Mouse (Mus musculus): Measurements from ENCODE around the gene Olfr643. TPM values are rescaled to one million over a fixed set of nuclear protein-coding genes. Genes with fewer than 3 reads are reported as not detected.

The Olfr643 gene
- total RNA-seq, 2 experiments from 2014 or later: not detected

- no peak for TF ChIP-seq CTCF (conservative IDR thresholded peaks at IDR 0.05)
- no peak within 1 kb of the TSS for H3K27ac ChIP-seq
- DNase-seq (ENCODE audit: low spot score in 2 of 2): no peak
- no peak within 1 kb of the TSS for H3K4me3 ChIP-seq
Measured at GRCm38 (mm10) chr7:104071769-104072168, 65.4 kb downstream of the Olfr643 start, which contains the start of gene Olfr644. TSS of gene Olfr644 (minus strand) at chr7:104071869.

- no peak for TF ChIP-seq CTCF (conservative IDR thresholded peaks at IDR 0.05)
- Histone ChIP-seq H3K27ac (no peak within 1 kb of the TSS), H3K4me3 (no peak within 1 kb of the TSS)
- no peak for DNase-seq (ENCODE audit: low spot score in 2 of 2)
Measured at GRCm38 (mm10) chr7:104061345-104061744, 75.9 kb downstream of the Olfr643 start, which contains the start of gene 4930516K23Rik. TSS of gene 4930516K23Rik (minus strand) at chr7:104061445.

GRCm38 (mm10) chr7:104059215-104059614 is 78.0 kb downstream of the Olfr643 start:
- Histone ChIP-seq H3K27ac (no peak overlapping the region), H3K4me3 (no peak overlapping the region)
- no peak for DNase-seq (ENCODE audit: low spot score in 2 of 2)
- no peak for TF ChIP-seq CTCF (conservative IDR thresholded peaks at IDR 0.05)

GRCm38 (mm10) chr7:104052566-104052965 is 84.6 kb downstream of the Olfr643 start, which contains the start of gene Olfr642:
TSS of gene Olfr642 (minus strand) at chr7:104052666.
- TF ChIP-seq CTCF (conservative IDR thresholded peaks at IDR 0.05): no peak
- Histone ChIP-seq H3K27ac (no peak within 1 kb of the TSS), H3K4me3 (no peak within 1 kb of the TSS)
- DNase-seq (ENCODE audit: low spot score in 2 of 2): no peak

- DNase-seq (ENCODE audit: low spot score in 2 of 2): no peak
- TF ChIP-seq CTCF (conservative IDR thresholded peaks at IDR 0.05): no peak
- H3K4me3 ChIP-seq: no peak overlapping the region
- H3K27ac ChIP-seq: no peak overlapping the region
Measured at GRCm38 (mm10) chr7:104050745-104051144, 86.5 kb downstream of the Olfr643 start.

GRCm38 (mm10) chr7:104035145-104035544 is 102.1 kb downstream of the Olfr643 start, which contains the start of gene Olfr641:
TSS of gene Olfr641 (plus strand) at chr7:104035445.
- no peak for TF ChIP-seq CTCF (conservative IDR thresholded peaks at IDR 0.05)
- no peak for DNase-seq (ENCODE audit: low spot score in 2 of 2)
- Histone ChIP-seq H3K4me3 (no peak within 1 kb of the TSS), H3K27ac (no peak within 1 kb of the TSS)

GRCm38 (mm10) chr7:104026978-104027377 is 110.2 kb downstream of the Olfr643 start:
- no peak overlapping the region for H3K27ac ChIP-seq
- DNase-seq (ENCODE audit: low spot score in 2 of 2): no peak
- no peak for TF ChIP-seq CTCF (conservative IDR thresholded peaks at IDR 0.05)

GRCm38 (mm10) chr7:104025473-104025872 is 111.7 kb downstream of the Olfr643 start, which contains the start of gene Olfr640:
TSS of gene Olfr640 (minus strand) at chr7:104025573.
- no peak within 1 kb of the TSS for H3K27ac ChIP-seq
- H3K4me3 ChIP-seq: no peak within 1 kb of the TSS
- no peak for TF ChIP-seq CTCF (conservative IDR thresholded peaks at IDR 0.05)
- no peak for DNase-seq (ENCODE audit: low spot score in 2 of 2)

More at GRCm38 (mm10) chr7:104026978-104027377, 110.2 kb downstream of the Olfr643 start:
- no peak overlapping the region for H3K4me3 ChIP-seq

GRCm38 (mm10) chr7:104021651-104022050 is 115.6 kb downstream of the Olfr643 start:
- no peak overlapping the region for H3K4me3 ChIP-seq
- DNase-seq (ENCODE audit: low spot score in 2 of 2): no peak
- no peak for TF ChIP-seq CTCF (conservative IDR thresholded peaks at IDR 0.05)
- H3K27ac ChIP-seq: no peak overlapping the region

GRCm38 (mm10) chr7:104018953-104019352 is 118.3 kb downstream of the Olfr643 start:
- no peak for DNase-seq (ENCODE audit: low spot score in 2 of 2)
- H3K27ac ChIP-seq: no peak overlapping the region
- TF ChIP-seq CTCF (conservative IDR thresholded peaks at IDR 0.05): no peak
- no peak overlapping the region for H3K4me3 ChIP-seq

- DNase-seq (ENCODE audit: low spot score in 2 of 2): no peak
- Histone ChIP-seq H3K27ac (no peak within 1 kb of the TSS), H3K4me3 (no peak within 1 kb of the TSS)
- TF ChIP-seq CTCF (conservative IDR thresholded peaks at IDR 0.05): no peak
Measured at GRCm38 (mm10) chr7:104017203-104017602, 120.0 kb downstream of the Olfr643 start, which contains the start of gene Olfr639. TSS of gene Olfr639 (minus strand) at chr7:104017303.

GRCm38 (mm10) chr7:103999124-103999523 is 138.1 kb downstream of the Olfr643 start:
- Histone ChIP-seq H3K4me3 (no peak overlapping the region), H3K27ac (no peak overlapping the region)
- DNase-seq (ENCODE audit: low spot score in 2 of 2): no peak
- TF ChIP-seq CTCF (conservative IDR thresholded peaks at IDR 0.05): no peak

- Histone ChIP-seq H3K27ac (no peak within 1 kb of the TSS), H3K4me3 (no peak within 1 kb of the TSS)
- DNase-seq (ENCODE audit: low spot score in 2 of 2): no peak
- TF ChIP-seq CTCF (conservative IDR thresholded peaks at IDR 0.05): no peak
Measured at GRCm38 (mm10) chr7:103998446-103998845, 138.8 kb downstream of the Olfr643 start, which contains the start of gene Olfr638. TSS of gene Olfr638 (plus strand) at chr7:103998746.

GRCm38 (mm10) chr7:103971782-103972181 is 165.4 kb downstream of the Olfr643 start:
- DNase-seq (ENCODE audit: low spot score in 2 of 2): no peak
- Histone ChIP-seq H3K27ac (no peak overlapping the region), H3K4me3 (no peak overlapping the region)
- TF ChIP-seq CTCF (conservative IDR thresholded peaks at IDR 0.05): no peak
